Mouse (Mus musculus) heart, embryonic 16.5 days (tissue): ENCODE data around the gene Gm15557. TPM values are rescaled to one million over a fixed set of nuclear protein-coding genes. Genes with fewer than 3 reads are reported as not detected.
"Not testable (repeated sequence)": the region's sequence is repeated elsewhere in the genome, so short reads cannot be mapped to it uniquely, and the experiment has no call there.

Source experiments
- ATAC-seq: fragments of 200-750 bp; cut with Nextera tagmentation; replicated peaks from 2 replicates; pipeline ENCODE4 v1.8.0; 2017; ENCODE audit warnings: moderate number of reproducible peaks; ENCODE audit not compliant: insufficient read depth, low FRiP score; ENCODE audit errors: extremely low read depth
- H3K27ac ChIP-seq: fragments of 300-500 bp; sonication (generic); 2 replicates; pipeline ENCODE4 v1.5.1; 2014; ENCODE audit warnings: mild to moderate bottlenecking, low read length, control low read depth, moderate library complexity
- H3K27me3 ChIP-seq: fragments of 300-500 bp; sonication (generic); 2 replicates; pipeline ENCODE4 v1.6.1; 2014; ENCODE audit warnings: low read length, mixed read lengths; ENCODE audit not compliant: control insufficient read depth, insufficient read depth
- H3K36me3 ChIP-seq: fragments of 300-500 bp; sonication (generic); 2 replicates; pipeline ENCODE4 v1.6.1; 2014; ENCODE audit not compliant: control insufficient read depth, insufficient read depth
- H3K4me1 ChIP-seq: fragments of 300-500 bp; sonication (generic); 2 replicates; pipeline ENCODE4 v1.6.1; 2014; ENCODE audit warnings: low read length, mixed read lengths; ENCODE audit not compliant: control insufficient read depth, insufficient read depth
- H3K4me2 ChIP-seq: fragments of 300-500 bp; sonication (generic); 2 replicates; pipeline ENCODE4 v1.6.1; 2014; ENCODE audit warnings: low read depth, mild to moderate bottlenecking, control low read depth, low read length
- H3K4me3 ChIP-seq: fragments of 300-500 bp; sonication (generic); 2 replicates; pipeline ENCODE4 v1.5.1; 2014; ENCODE audit warnings: mild to moderate bottlenecking, control low read depth, low read length
- H3K9ac ChIP-seq: fragments of 300-500 bp; sonication (generic); 2 replicates; pipeline ENCODE4 v1.6.1; 2014; ENCODE audit warnings: low read length, control low read depth
- H3K9me3 ChIP-seq: fragments of 300-500 bp; sonication (generic); replicated peaks from 2 replicates; pipeline ENCODE4 v1.6.1; 2016; ENCODE audit warnings: low read length; ENCODE audit not compliant: control insufficient read depth
- WGBS: fragments of 180-500 bp; shearing (Covaris S2); extraction: QIAGEN DNeasy Blood & Tissue Kit; methylation state at CpG from one replicate; pipeline ENCODE4 v1.1.7; 2014; 5-methylcytosine and 5-hydroxymethylcytosine counted together
- polyA plus RNA-seq: library from polyadenylated mRNA; unstranded; fragments of >200 nt; fragmentation: Nextera tagmentation; extraction: Ambion mirVana; gene quantifications from 2 replicates; pipeline ENCODE4 v1.2.1, GENCODE M21; 2015

Gm15557 gene
- not detected in 2 replicates for polyA plus RNA-seq

DNA sequence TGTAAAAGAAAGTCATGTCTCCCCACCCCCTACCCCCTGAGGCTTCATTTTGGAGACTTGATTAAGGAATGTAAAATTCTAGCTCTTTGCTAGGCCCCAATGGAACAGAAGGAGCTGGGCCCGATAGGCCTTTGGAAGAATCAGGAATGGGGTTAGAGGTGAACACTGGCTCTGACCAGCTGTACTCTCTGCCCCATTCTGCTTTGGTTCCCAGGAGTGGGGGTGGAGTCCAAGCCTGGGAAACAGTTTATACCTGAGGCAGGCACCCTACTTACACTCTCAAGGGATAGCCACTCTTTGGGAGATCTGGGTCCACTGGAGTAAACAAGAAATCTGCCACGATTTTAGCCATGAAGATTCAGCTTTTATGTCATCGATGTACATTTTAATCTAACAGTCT is at the start of gene Gm15557:
Gm15557 (plus strand) TSS at position 48 of the 400 bp plus-strand sequence.
- Histone ChIP-seq H3K27ac (no peak within 1 kb of the TSS), H3K4me3 (no peak within 1 kb of the TSS), H3K9me3 (no peaks in the 10 kb centered on the region), H3K4me1 (peaks cover 3% of the 10 kb centered on the region; the same call in 1 of the 2 replicates), H3K36me3 (no peaks in the 10 kb centered on the region), H3K4me2 (no peak within 1 kb of the TSS), H3K27me3 (no peaks in the 10 kb centered on the region), H3K9ac (no peak within 1 kb of the TSS)
- 81% methylated on average over 3 of the region's 3 CpGs for WGBS
- ATAC-seq: no peak

DNA sequence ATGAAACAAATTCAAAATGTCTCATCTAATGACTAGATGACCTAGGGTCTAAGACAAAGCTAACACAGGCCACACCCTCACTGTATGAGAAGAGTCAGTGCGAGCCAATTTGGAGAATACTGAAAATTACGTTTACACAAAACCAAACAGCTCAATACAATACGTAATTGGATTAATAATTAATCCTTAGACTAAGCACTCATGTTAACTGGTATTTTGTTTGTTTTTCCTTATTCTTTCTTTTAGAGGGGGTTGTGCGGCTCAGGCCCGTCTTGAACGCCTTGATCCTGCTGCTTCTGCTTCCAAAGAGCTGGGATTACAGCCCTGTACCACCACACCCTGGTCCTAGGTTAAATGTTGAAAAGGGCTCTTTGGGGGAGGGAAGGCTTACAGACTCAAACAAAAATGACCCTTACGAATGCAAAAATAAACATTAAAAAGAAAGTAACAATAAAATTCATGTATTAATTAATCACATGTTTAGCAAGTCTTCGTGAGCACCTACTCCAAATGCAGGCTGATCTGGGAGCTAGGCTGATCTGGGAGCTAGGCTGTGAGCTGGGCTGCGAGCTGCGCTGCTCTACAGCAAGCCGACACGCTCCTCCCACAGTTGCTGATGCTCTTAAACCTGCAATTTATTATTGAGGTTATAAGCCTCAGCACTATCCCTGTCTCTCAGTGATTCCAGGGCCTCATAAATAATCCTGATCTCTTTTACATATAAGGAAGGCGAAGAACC is 46.1 kb upstream of the Gm15557 start:
- H3K4me3 ChIP-seq: no peak overlapping the region
- no peak overlapping the region for H3K9ac ChIP-seq
- no peaks in the 10 kb centered on the region for H3K4me1 ChIP-seq
- 89% methylated on average over 13 of the region's 13 CpGs for WGBS
- H3K9me3 ChIP-seq: no peaks in the 10 kb centered on the region
- no peak overlapping the region for H3K27ac ChIP-seq
- peaks cover 19% of the 10 kb centered on the region for H3K36me3 ChIP-seq
- ATAC-seq: no peak
- H3K4me2 ChIP-seq: no peak overlapping the region
- no peaks in the 10 kb centered on the region for H3K27me3 ChIP-seq

- Histone ChIP-seq H3K9me3 (no peaks in the 10 kb centered on the region), H3K4me3 (no peak overlapping the region), H3K36me3 (peaks cover 20% of the 10 kb centered on the region), H3K27me3 (no peaks in the 10 kb centered on the region), H3K27ac (no peak overlapping the region), H3K9ac (no peak overlapping the region), H3K4me2 (no peak overlapping the region), H3K4me1 (no peaks in the 10 kb centered on the region)
- ATAC-seq: no peak
- 87% methylated on average over 16 of the region's 16 CpGs for WGBS
Measured at GRCm38 (mm10) chr2:155895046-155895735, 45.3 kb upstream of the Gm15557 start.

DNA sequence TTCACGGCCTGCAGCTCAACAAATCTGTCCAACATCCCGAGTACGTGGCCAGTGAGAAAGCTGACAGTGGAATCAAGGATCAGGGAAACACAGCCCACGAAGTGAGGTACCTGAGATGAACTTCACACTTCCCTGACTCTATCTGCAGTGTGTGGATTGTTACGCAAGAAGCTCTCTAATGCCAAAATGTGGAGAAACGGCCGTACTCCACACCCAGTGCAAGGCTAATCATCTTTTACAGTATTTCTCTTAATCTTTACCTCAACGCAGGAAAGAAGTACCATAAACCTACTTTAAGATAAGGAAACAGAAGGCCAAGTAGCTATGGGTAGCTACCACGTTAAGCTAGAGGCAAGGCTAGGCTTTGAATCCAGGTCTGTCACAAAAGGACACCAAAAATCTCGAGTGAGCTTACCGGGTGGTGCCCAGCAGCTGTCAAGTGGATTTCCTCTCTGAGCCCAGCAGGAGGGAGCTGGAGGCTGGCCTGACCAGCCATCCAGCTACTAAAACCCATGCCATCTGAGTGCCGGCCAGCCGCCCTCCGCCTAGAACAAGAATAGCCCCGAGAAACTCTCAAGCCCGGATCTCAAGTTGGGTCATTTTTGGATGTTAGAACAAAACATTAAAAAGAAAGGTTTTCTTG is 37.4 kb upstream of the Gm15557 start:
- WGBS: 77% methylated on average over 16 of the region's 16 CpGs

DNA sequence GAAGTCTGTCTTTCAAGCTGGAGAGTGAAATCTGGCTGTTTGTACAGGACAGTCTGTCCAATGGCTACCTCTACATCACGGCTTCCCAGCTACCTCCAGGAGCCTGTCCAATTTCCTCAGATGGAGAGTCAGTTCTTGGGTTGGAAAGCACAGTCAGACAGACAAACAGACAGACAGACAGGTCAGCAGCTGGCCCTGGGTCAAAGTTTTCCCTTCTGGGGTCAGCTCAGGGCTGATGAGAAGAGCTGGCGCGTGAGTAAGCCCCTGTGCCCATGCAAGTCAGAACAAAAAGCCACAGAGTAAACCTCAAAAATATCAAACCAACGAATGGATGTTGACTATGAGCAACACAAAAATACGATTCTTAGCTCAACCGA is 36.9 kb upstream of the Gm15557 start:
- ATAC-seq: no peak
- Histone ChIP-seq H3K27ac (no peak overlapping the region), H3K9ac (no peak overlapping the region), H3K36me3 (peaks cover 15% of the 10 kb centered on the region), H3K4me2 (no peak overlapping the region), H3K4me3 (no peak overlapping the region), H3K4me1 (no peaks in the 10 kb centered on the region), H3K9me3 (no peaks in the 10 kb centered on the region), H3K27me3 (no peaks in the 10 kb centered on the region)
- 93% methylated on average over 6 of the region's 6 CpGs for WGBS

More for the DNA sequence above, 37.4 kb upstream of the Gm15557 start:
- Histone ChIP-seq H3K4me3 (no peak overlapping the region), H3K9ac (no peak overlapping the region), H3K9me3 (no peaks in the 10 kb centered on the region), H3K27me3 (no peaks in the 10 kb centered on the region), H3K4me1 (no peaks in the 10 kb centered on the region), H3K4me2 (no peak overlapping the region), H3K36me3 (peaks cover 16% of the 10 kb centered on the region), H3K27ac (no peak overlapping the region)
- no peak for ATAC-seq

GRCm38 (mm10) chr2:155914684-155915083 is 25.8 kb upstream of the Gm15557 start:
- peaks cover 40% of the 10 kb centered on the region for H3K36me3 ChIP-seq
- no peak overlapping the region for H3K4me2 ChIP-seq
- no peaks in the 10 kb centered on the region for H3K9me3 ChIP-seq
- ATAC-seq: no peak
- WGBS: 83% methylated on average over 6 of the region's 6 CpGs
- H3K27ac ChIP-seq: no peak overlapping the region
- H3K4me1 ChIP-seq: no peaks in the 10 kb centered on the region
- no peak overlapping the region for H3K9ac ChIP-seq
- no peak overlapping the region for H3K4me3 ChIP-seq
- no peaks in the 10 kb centered on the region for H3K27me3 ChIP-seq

DNA sequence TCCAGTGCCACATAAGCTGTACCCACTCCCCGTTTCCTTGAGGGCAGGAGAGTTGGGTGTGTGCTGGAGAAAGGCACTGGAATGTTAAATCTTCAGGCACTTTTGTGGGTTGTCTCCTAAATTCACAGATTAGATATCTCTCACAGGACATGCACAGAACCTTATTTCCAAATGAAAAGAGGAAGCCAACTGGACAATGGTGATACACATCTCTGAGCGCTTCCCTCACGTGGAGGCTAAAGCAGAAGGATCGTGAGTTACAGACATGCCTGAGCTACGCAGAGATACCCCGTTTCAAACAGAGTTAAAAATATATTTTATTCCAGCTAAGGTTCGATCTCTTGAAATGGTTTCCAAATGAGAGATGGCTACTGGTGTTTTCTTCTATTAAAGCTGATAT is 17.4 kb upstream of the Gm15557 start:
- Histone ChIP-seq H3K36me3 (peaks cover 20% of the 10 kb centered on the region), H3K9me3 (no peaks in the 10 kb centered on the region), H3K4me1 (no peaks in the 10 kb centered on the region), H3K9ac (no peak overlapping the region), H3K27me3 (no peaks in the 10 kb centered on the region), H3K4me3 (no peak overlapping the region), H3K27ac (no peak overlapping the region), H3K4me2 (no peak overlapping the region)
- ATAC-seq: no peak
- 89% methylated on average over 7 of the region's 7 CpGs for WGBS

DNA sequence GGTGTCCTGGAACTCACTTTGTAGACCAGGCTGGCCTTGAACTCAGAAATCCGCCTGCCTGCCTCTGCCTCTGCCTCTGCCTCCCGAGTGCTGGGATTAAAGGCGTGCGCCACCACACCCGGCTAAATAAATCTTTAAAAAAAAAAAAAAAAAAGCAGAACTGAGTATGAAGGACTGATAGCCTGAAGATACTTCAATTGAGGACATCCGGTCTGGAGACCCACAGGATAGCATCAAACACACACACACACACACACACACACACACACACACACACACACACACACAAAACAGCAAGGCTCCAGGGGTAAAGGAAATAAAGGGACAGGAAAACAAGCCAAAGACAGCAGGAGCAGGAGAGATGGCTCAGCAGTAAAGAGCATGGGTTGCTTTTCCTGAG is 15.3 kb upstream of the Gm15557 start:
- ATAC-seq, H3K4me1 ChIP-seq, H3K4me3 ChIP-seq, H3K27me3 ChIP-seq, H3K27ac ChIP-seq, H3K9ac ChIP-seq, H3K4me2 ChIP-seq, H3K9me3 ChIP-seq: not testable (repeated sequence)
- peaks cover 13% of the 10 kb centered on the region for H3K36me3 ChIP-seq
- WGBS: 96% methylated on average over 6 of the region's 6 CpGs
